Mouse (Mus musculus): Measurements from ENCODE around the gene Rhno1. TPM values are rescaled to one million over a fixed set of nuclear protein-coding genes. Genes with fewer than 3 reads are reported as not detected.

Gene Rhno1
- 46.6 to 51.9 TPM (median 49.4 TPM) in 4 replicates for total RNA-seq (2023; ENCODE audit: inconsistent age)

DNA sequence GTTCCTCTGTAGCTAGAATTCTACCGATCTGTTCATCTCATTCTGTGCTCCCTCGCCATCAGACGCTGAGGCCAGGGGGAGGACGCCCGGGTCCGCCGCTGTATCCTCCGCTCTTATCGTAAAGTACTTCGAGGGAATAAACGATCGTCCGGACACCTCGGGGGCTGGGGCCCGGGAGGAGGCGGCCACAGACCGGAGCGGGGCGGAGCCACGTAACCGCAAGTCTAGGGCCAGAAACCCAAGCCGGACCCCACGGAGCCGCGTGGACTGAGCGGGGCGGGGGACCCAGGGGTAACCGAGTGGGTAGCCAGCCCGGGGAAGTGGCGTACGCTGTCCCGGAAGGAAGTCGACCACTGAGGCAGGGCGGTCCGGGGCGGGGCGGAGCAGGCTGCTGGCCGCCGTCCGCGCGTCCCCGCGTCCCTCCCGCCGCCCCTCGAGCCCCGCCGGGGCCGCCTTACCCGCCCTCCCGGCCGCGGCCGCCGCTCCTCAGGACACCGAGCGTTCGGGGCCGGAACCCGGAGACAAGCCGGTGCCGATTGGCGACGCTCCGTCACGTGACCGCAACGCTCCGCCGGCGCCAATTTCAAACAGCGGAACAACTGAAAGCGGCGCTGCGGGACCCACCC is at the start of gene Rhno1, which contains the start of gene Foxm1:
Gene Rhno1, minus strand, starts transcription at position 531 of the 626 bp plus-strand sequence.
Gene Foxm1, plus strand, starts transcription at position 587 of the 626 bp plus-strand sequence.

DNA sequence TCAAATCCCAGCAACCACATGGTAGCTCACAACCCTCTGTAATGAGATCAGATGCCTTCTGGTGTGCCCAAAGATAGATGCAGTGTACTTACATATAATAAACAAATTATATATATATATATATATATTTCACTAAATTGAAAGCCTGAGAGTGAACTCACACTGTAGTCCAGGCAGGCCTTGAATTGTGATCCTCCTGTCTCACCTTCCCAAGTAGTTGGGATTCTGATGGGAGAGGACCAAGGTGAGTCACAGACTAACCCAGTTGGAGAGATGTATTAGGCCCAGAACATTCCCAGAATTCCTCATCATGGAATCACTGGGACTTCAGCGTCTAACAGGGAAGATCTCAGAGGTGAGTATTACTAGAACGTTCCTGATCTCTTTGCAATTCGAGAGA is 36.3 kb upstream of the Rhno1 start, which contains the start of gene Nrip2:
Gene Nrip2, plus strand, starts transcription at position 301 of the 400 bp plus-strand sequence.

DNA sequence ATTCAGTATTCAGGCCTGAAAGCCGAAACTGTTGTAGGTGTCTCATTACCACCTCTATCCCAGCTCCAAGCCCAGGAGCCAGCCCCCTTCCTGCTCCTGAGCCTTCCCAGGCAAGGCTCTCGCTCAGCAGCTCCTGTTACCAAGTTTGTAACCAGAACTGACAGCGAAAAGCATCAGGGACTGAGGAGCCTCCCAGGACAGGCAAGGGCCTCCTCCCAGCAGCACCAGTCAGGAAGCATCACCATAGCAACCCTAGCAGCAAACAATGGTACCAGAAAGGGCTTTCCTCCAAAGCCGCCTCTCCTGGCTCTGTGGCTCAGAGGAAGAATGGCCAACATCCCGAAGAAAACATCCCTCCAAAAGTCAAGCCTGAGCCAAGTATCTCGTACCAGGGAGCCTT is 12.5 kb upstream of the Rhno1 start, which contains the start of the genes Tex52 and Gm44596:
Gene Tex52, plus strand, starts transcription at position 265 of the 400 bp plus-strand sequence.
Gene Gm44596, plus strand, starts transcription at position 312 of the 400 bp plus-strand sequence.

DNA sequence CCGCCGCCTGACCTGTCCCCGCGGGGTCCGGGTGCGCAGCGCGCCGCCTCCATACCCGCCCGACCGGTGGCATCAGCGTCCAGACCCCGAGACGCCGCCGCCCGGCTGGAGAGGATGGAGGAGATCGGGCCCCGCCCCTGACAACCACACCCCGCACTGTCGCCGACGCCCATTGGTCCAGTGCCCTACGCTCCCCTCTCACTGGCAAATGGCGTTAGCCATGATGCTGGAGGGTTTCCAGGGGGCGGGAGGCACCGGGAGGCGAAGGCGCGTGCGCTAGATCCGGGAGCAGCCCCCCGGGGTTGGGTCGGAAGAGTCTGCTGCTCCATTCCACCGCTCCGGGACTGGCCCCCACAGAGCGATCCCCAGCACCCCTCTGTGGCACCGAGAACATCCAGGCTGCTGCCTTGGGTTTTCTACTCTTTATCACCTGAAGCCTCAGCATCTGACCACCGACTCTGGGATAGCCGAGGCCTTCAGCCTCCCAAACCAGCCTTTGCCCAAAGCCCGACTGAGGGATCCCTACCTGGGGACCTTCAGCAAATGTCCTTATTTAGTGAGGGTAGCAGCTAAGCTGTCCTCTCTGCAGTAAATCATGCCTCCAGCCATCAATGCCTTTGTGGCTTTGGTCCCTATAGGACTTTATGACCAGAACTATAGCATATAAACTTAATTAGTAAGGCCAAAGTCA is 6.8 kb downstream of the Rhno1 start, which contains the start of gene Tulp3:
Gene Tulp3, minus strand, starts transcription at position 126 of the 691 bp plus-strand sequence.

Other genes with a start within 250 kb of the Rhno1 start
- gene Tspan9, start 219.3 kb downstream of the Rhno1 start, total RNA-seq (2023; ENCODE audit: inconsistent age): 0.13 to 2.2 TPM (median 0.26 TPM) in 3 of 4 replicates, not detected in the other
- not detected in 4 replicates for gene Tead4, start 62.1 kb downstream of the Rhno1 start, total RNA-seq (2023; ENCODE audit: inconsistent age)
- 3.2 to 4.7 TPM (median 4.1 TPM) in 4 replicates for gene Tulp3, start 7.1 kb downstream of the Rhno1 start, total RNA-seq (2023; ENCODE audit: inconsistent age)
- gene Foxm1, start 56 bp upstream of the Rhno1 start, total RNA-seq (2023; ENCODE audit: inconsistent age): 10.3 to 13.7 TPM (median 13.0 TPM) in 4 replicates
- not detected in 4 replicates for gene Tex52, start 12.5 kb upstream of the Rhno1 start, total RNA-seq (2023; ENCODE audit: inconsistent age)
- gene Gm44596, start 12.6 kb upstream of the Rhno1 start, total RNA-seq (2023; ENCODE audit: inconsistent age): not detected in 4 replicates
- not detected in 4 replicates for gene Nrip2, start 36.4 kb upstream of the Rhno1 start, total RNA-seq (2023; ENCODE audit: inconsistent age)
- gene Itfg2, start 62.0 kb upstream of the Rhno1 start, total RNA-seq (2023; ENCODE audit: inconsistent age): 40.0 to 51.5 TPM (median 49.4 TPM) in 4 replicates
- 78.3 to 103 TPM (median 84.6 TPM) in 4 replicates for gene Fkbp4, start 75.8 kb upstream of the Rhno1 start, total RNA-seq (2023; ENCODE audit: inconsistent age)
- gene Pzp, start 163.8 kb upstream of the Rhno1 start, total RNA-seq (2023; ENCODE audit: inconsistent age): not detected in 4 replicates
- gene A2ml1, start 218.7 kb upstream of the Rhno1 start, total RNA-seq (2023; ENCODE audit: inconsistent age): not detected in 4 replicates

Data from B cell, adult (primary cell).